Mouse (Mus musculus) spleen, adult 2 months (tissue): Measurements from ENCODE around the gene Gm28551. TPM values are rescaled to one million over a fixed set of nuclear protein-coding genes. Genes with fewer than 3 reads are reported as not detected.
"Not testable (repeated sequence)": the region's sequence is repeated elsewhere in the genome, so short reads cannot be mapped to it uniquely, and the experiment has no call there.

Experiments used
- DNase-seq, 2 experiments: peaks; one replicate each; pipeline versions ENCODE4 v3.0.0 to v3.0.0-alpha.2; 2012 to 2021; ENCODE audit warnings: low spot score in 2 of 2, low read depth in 1 of 2
- H3K27ac ChIP-seq: fragments of 200-500 bp; 2 replicates; pipeline ENCODE4 v1.5.1; 2012; ENCODE audit warnings: low read length, inconsistent platforms; ENCODE audit not compliant: insufficient read depth
- H3K27me3 ChIP-seq: fragments of 200-500 bp; 2 replicates; pipeline ENCODE4 v1.6.1; 2012; ENCODE audit warnings: mild to moderate bottlenecking, moderate library complexity, low read length, inconsistent platforms; ENCODE audit not compliant: control insufficient read depth, insufficient read depth
- H3K36me3 ChIP-seq: fragments of 200-500 bp; 2 replicates; pipeline ENCODE4 v1.6.1; 2012; ENCODE audit warnings: mild to moderate bottlenecking, low read length, inconsistent platforms; ENCODE audit not compliant: control insufficient read depth, insufficient read depth
- H3K4me1 ChIP-seq: fragments of 200-500 bp; 2 replicates; pipeline ENCODE4 v1.6.1; 2011; ENCODE audit warnings: inconsistent platforms; ENCODE audit not compliant: control insufficient read depth, insufficient read depth, insufficient read length
- H3K4me3 ChIP-seq: fragments of 200-500 bp; 2 replicates; pipeline ENCODE4 v1.5.1; 2011; ENCODE audit warnings: mild to moderate bottlenecking, inconsistent platforms; ENCODE audit not compliant: insufficient read depth, insufficient read length; ENCODE audit errors: extremely low read depth
- CTCF ChIP-seq: fragments of 200-500 bp; IDR thresholded peaks from 2 replicates; pipeline ENCODE4 v1.5.1; 2011; ENCODE audit warnings: mild to moderate bottlenecking, inconsistent platforms; ENCODE audit not compliant: insufficient read depth, insufficient read length, insufficient replicate concordance; ENCODE audit errors: extremely low read depth
- POLR2A ChIP-seq: fragments of 200-500 bp; IDR thresholded peaks from 2 replicates; pipeline ENCODE4 v1.6.1; 2011; ENCODE audit warnings: low read depth, low read length, inconsistent platforms
- WGBS: fragments of 180-500 bp; shearing (Covaris S2); methylation state at CpG from one replicate; pipeline ENCODE4 v1.1.7; 2018; 5-methylcytosine and 5-hydroxymethylcytosine counted together
- polyA plus RNA-seq: library from polyadenylated mRNA; depleted of rRNA; stranded (reverse); fragments of >200 nt; gene quantifications from 2 replicates; pipeline ENCODE4 v1.2.3, GENCODE M21; 2012

Gm28551 gene
- polyA plus RNA-seq, 1 experiment: not detected

DNA sequence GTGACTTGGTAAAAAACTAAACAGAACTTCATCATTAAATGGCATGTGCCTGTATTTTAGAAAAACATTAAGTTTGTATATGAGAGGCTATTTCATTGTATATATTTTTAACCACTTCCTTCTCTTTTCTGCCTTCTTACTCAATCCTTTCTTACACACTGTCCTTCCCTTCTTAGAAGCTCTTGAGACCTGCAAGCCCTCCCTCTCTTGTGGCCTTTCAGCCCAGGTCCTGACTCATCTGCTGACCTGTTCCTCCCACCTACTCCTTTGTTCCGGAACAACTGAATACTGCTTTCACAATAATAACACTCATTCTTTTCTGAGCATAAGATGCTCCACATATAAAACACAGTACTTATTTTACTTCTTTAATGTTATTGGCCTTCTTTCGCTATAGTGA lies 11.4 kb downstream of the Gm28551 start:
- Histone ChIP-seq H3K27ac (no peak overlapping the region), H3K4me3 (no peak overlapping the region), H3K27me3 (no peaks in the 10 kb centered on the region), H3K4me1 (no peaks in the 10 kb centered on the region), H3K36me3 (peaks cover 17% of the 10 kb centered on the region; the same call in 1 of the 2 replicates)
- DNase-seq: no peak
- WGBS: 93% methylated on average over 2 of the region's 2 CpGs
- TF ChIP-seq POLR2A (no peak), CTCF (no peak)

DNA sequence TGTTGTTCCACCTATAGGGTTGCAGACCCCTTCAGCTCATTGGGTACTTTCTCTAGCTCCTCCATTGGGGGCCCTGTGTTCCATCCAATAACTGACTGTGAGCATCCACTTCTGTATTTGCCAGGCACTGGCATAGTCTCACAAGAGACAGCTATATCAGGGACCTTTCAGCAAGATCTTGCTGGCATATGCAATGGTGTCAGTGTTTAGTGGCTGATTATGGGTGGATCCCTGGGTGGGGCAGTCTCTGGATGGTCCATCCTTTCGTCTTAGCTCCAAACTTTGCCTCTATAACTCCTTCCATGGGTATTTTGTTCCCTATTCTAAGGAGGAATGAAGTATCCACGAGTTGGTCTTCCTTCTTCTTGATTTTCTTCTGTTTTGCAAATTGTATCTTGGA lies 15.1 kb downstream of the Gm28551 start:
- H3K36me3 ChIP-seq, DNase-seq, H3K4me1 ChIP-seq, H3K27me3 ChIP-seq, H3K27ac ChIP-seq, H3K4me3 ChIP-seq: not testable (repeated sequence)
- WGBS: 62% methylated on average over 2 of the region's 2 CpGs

DNA sequence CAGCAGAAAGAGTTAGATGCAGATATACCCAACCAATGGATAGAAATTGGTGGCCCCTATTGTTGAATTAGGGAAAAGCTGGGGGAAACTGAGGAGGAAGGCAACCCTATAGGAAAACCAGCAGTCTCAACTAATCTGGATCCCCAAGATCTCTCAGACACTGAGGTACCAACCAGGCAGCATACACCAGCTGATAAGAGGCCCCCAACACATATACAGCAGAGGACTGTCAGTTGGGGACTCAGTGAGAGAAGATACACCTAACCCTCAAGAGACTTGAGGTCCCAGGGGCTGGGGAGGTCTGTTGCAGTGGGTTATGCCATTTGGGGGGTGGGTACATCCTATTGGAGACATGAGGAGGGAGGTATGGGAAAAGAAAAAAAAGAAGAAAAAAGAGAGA lies 17.0 kb downstream of the Gm28551 start:
- H3K36me3 ChIP-seq: no peaks in the 10 kb centered on the region
- H3K27me3 ChIP-seq: no peaks in the 10 kb centered on the region
- H3K27ac ChIP-seq: no peak overlapping the region
- H3K4me3 ChIP-seq: no peak overlapping the region
- no peak for DNase-seq
- TF ChIP-seq CTCF (no peak), POLR2A (no peak)
- no peaks in the 10 kb centered on the region for H3K4me1 ChIP-seq

DNA sequence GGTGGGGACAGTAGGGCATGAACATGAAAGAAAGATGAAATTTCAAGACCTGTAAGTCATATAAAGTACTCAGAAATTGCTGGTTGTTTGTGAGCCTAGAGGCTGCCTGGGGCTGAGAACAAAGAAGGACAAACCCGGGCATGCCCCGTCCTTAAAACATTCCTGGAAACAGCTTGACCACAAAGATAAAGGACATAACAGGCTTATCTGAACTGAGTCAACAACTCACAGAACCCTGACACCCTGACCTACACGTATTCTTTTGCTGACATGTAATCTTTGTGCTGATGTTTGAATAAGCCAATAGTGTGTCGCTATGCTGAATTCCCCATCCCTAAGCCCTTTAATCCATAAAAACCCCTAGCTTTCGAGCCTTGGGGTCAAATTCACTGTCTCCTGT lies 18.9 kb downstream of the Gm28551 start:
- H3K4me3 ChIP-seq, H3K27ac ChIP-seq, H3K27me3 ChIP-seq, DNase-seq, H3K4me1 ChIP-seq, H3K36me3 ChIP-seq: not testable (repeated sequence)
- WGBS: 76% methylated on average over 5 of the region's 5 CpGs

DNA sequence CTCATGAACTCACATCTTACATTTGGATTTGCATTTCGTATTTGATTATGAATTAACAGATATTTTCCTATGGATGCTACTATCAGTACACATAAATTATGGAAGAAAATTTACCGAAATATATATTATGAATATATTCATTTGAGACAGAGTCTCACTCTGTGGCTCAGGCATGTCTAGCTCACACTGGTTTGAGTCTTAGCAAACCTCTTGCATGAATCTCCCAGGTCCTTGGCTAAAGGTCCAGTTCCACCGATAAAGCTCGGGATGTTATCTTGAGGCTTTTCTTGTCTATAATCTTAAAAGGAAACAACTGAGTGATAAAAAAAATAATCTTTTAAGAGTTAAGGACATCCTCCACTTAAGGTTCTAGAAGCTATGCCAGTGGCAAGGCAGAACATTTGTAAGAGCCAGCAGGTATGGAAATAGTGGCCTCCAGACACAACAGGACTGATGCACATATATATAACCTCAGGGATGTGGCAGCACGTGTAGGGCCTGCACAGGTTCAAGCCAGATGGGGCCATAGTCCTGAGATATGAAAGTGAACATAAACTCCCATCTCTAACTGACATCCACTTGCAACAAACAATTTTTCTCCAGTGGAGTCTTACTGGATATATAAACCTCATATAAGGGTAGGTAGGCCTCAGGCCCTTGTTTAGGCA lies 27.5 kb downstream of the Gm28551 start:
- TF ChIP-seq POLR2A (no peak), CTCF (no peak)
- Histone ChIP-seq H3K36me3 (peaks cover 3% of the 10 kb centered on the region; the same call in 1 of the 2 replicates), H3K4me3 (no peak overlapping the region), H3K27me3 (no peaks in the 10 kb centered on the region), H3K4me1 (no peaks in the 10 kb centered on the region), H3K27ac (no peak overlapping the region)
- no peak for DNase-seq
- 96% methylated on average over 5 of the region's 5 CpGs for WGBS

DNA sequence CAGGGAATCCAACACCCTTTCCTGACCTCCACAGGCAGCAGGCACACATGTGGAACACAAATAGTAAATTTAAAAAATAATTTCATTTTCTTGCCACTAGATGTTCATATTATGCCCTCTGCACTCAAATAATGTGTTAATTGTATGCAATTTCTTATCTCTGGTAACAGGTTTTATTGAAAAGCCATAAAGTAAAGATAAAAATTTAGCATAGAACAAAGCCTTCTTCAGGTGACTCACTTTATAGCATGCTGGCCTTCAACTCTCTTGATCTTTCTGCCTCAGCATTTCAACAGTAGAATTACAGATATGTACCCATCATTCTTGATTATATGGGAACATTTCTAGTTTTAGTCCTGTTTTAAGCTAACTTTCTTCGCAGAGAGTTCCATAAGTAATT lies 28.2 kb downstream of the Gm28551 start:
- Histone ChIP-seq H3K4me3 (no peak overlapping the region), H3K4me1 (no peaks in the 10 kb centered on the region), H3K27ac (no peak overlapping the region), H3K27me3 (no peaks in the 10 kb centered on the region), H3K36me3 (peaks cover 5% of the 10 kb centered on the region; the same call in 1 of the 2 replicates)
- DNase-seq: no peak
- 95% methylated on average over 1 of the region's 1 CpGs for WGBS
- no peak for TF ChIP-seq POLR2A
- no peak for TF ChIP-seq CTCF

DNA sequence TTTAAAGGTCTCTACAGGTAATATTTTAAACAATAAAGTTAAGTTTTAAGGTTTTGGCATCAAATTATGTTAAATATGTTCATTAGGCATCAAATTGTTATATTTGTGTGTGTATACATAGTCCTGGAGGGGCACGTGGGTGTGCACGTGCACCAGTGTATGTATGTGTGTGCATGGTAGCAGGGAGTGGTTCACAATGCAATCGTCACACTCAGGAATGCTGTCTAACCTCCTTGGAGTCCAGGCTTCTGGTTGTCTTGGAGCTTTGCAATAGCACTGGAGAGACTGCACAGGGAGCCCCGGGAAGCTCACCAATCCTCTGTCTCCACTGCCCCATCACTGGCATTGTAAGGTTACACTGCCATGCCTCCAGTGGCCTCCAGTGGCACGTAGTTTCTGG lies 29.2 kb downstream of the Gm28551 start:
- Histone ChIP-seq H3K4me3 (no peak overlapping the region), H3K4me1 (no peaks in the 10 kb centered on the region), H3K36me3 (peaks cover 5% of the 10 kb centered on the region; the same call in 1 of the 2 replicates), H3K27ac (no peak overlapping the region), H3K27me3 (no peaks in the 10 kb centered on the region)
- 98% methylated on average over 5 of the region's 5 CpGs for WGBS
- DNase-seq: no peak
- no peak for TF ChIP-seq CTCF
- no peak for TF ChIP-seq POLR2A
